Mouse (Mus musculus) midbrain, embryonic 10.5 days (tissue): ENCODE data around the gene Vps11. TPM values are rescaled to one million over a fixed set of nuclear protein-coding genes. Genes with fewer than 3 reads are reported as not detected.
"Not testable (repeated sequence)": the region's sequence is repeated elsewhere in the genome, so short reads cannot be mapped to it uniquely, and the experiment has no call there.

Source experiments
- DNase-seq: peaks from one replicate; pipeline ENCODE4 v3.0.0-alpha.2; 2017; ENCODE audit warnings: low spot score
- H3K27ac ChIP-seq: fragments of 300-500 bp; sonication (generic); replicated peaks from 2 replicates; pipeline ENCODE4 v1.5.1; 2016; ENCODE audit warnings: mild to moderate bottlenecking
- H3K27me3 ChIP-seq: fragments of 300-500 bp; sonication (generic); 2 replicates; pipeline ENCODE4 v1.6.1; 2016; ENCODE audit warnings: low read depth, mild to moderate bottlenecking; ENCODE audit not compliant: poor library complexity, severe bottlenecking
- H3K36me3 ChIP-seq: fragments of 300-500 bp; sonication (generic); 2 replicates; pipeline ENCODE4 v1.6.1; 2016; ENCODE audit warnings: mild to moderate bottlenecking, moderate library complexity
- H3K4me1 ChIP-seq: fragments of 300-500 bp; sonication (generic); 2 replicates; pipeline ENCODE4 v1.6.1; 2016
- H3K4me3 ChIP-seq: fragments of 300-500 bp; sonication (generic); 2 replicates; pipeline ENCODE4 v1.5.1; 2016; ENCODE audit warnings: mild to moderate bottlenecking, moderate library complexity
- H3K9me3 ChIP-seq: fragments of 300-500 bp; sonication (generic); replicated peaks from 2 replicates; pipeline ENCODE4 v1.6.1; 2016; ENCODE audit warnings: mild to moderate bottlenecking
- WGBS: fragments of 180-500 bp; shearing (Covaris S2); methylation state at CpG from one replicate; pipeline ENCODE4 v1.1.7; 2016; 5-methylcytosine and 5-hydroxymethylcytosine counted together
- polyA plus RNA-seq: library from polyadenylated mRNA; unstranded; fragments of >200 nt; fragmentation: Nextera tagmentation; extraction: Ambion mirVana; gene quantifications from 2 replicates; pipeline ENCODE4 v1.2.1, GENCODE M21; 2016

Vps11 gene
- polyA plus RNA-seq, 1 experiment from 2014 or later = 33.6 TPM

- peak overlapping the region; percentile 87 for H3K4me3 ChIP-seq
- H3K36me3 ChIP-seq = peaks cover 64% of the 10 kb centered on the region
- WGBS = 90% methylated on average over 5 of the region's 5 CpGs
- H3K4me1 ChIP-seq = peaks cover 35% of the 10 kb centered on the region
- no peaks in the 10 kb centered on the region for H3K9me3 ChIP-seq
- no peaks in the 10 kb centered on the region for H3K27me3 ChIP-seq
- peak overlapping the region; percentile 98; the same call in 1 of the 2 replicates for H3K27ac ChIP-seq
- no peak for DNase-seq
Measured at GRCm38 (mm10) chr9:44341487-44341886, 20.0 kb downstream of the Vps11 start.

GRCm38 (mm10) chr9:44338574-44338973, 22.9 kb downstream of the Vps11 start:
- 86% methylated on average over 5 of the region's 5 CpGs for WGBS
- peak overlapping the region; percentile 21; the same call in 1 of the 2 replicates for H3K4me3 ChIP-seq
- no peak overlapping the region for H3K27ac ChIP-seq
- H3K27me3 ChIP-seq = no peaks in the 10 kb centered on the region
- no peak for DNase-seq
- H3K9me3 ChIP-seq = peaks cover 4% of the 10 kb centered on the region; the same call in 1 of the 2 replicates
- H3K4me1 ChIP-seq = peaks cover 34% of the 10 kb centered on the region
- peaks cover 62% of the 10 kb centered on the region for H3K36me3 ChIP-seq

DNA sequence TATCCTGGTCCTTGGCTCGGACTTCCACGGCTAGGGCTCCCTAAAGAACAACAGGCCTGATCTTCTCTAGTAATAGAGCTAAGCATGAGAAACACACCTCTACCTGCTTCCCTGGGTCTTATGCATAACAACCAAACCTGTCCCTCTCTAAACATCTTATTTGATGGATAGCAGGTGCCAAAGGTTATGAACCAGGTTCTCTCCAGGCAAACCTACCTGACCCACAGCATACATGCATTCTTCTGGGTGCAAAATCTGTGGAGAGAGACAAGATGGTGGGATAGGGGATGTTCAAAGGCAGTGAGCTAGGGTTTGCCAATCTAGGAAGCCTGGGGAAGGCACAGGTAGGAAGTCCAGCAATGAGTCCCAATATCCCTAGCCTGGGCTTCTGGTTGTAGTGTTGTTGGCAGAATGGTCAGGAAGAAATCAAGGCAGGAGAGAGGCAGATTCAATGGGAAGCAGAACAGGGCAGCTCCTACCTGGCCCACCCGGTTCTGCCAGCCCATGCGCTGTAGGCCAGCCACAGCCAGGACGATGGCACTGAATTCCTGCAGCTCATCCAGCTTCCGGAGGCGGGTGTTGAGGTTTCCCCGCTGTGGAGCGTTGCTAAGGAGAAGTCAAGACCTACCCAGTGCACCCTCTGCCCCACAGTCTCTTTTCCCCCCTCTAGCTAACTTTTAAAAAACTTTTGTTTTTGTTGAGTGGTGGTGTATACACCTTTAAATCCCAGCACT, 23.9 kb downstream of the Vps11 start:
- Histone ChIP-seq H3K36me3 (peaks cover 71% of the 10 kb centered on the region), H3K4me3 (peak overlapping the region; percentile 94), H3K4me1 (peaks cover 24% of the 10 kb centered on the region), H3K9me3 (peaks cover 11% of the 10 kb centered on the region; the same call in 1 of the 2 replicates), H3K27me3 (no peaks in the 10 kb centered on the region), H3K27ac (0 out of 2 replicates have a peak overlapping the region, but pooled peaks have one; percentile 28)
- 76% methylated on average over 9 of the region's 9 CpGs for WGBS
- DNase-seq = no peak

GRCm38 (mm10) chr9:44336964-44337363, 24.5 kb downstream of the Vps11 start:
- peaks cover 19% of the 10 kb centered on the region for H3K4me1 ChIP-seq
- DNase-seq = no peak
- peak overlapping the region; percentile 94 for H3K4me3 ChIP-seq
- peaks cover 78% of the 10 kb centered on the region for H3K36me3 ChIP-seq
- no peaks in the 10 kb centered on the region for H3K27me3 ChIP-seq
- WGBS = 83% methylated on average over 3 of the region's 3 CpGs
- peaks cover 11% of the 10 kb centered on the region; the same call in 1 of the 2 replicates for H3K9me3 ChIP-seq
- no peak overlapping the region for H3K27ac ChIP-seq

- H3K27ac ChIP-seq = 0 out of 2 replicates have a peak overlapping the region, but pooled peaks have one; percentile 96
- not testable (repeated sequence) for H3K27me3 ChIP-seq, DNase-seq
- H3K9me3 ChIP-seq = peaks cover 11% of the 10 kb centered on the region; the same call in 1 of the 2 replicates
- H3K36me3 ChIP-seq = peaks cover 78% of the 10 kb centered on the region
- peaks cover 19% of the 10 kb centered on the region for H3K4me1 ChIP-seq
- 46% methylated on average over 4 of the region's 4 CpGs for WGBS
- peak overlapping the region; percentile 94 for H3K4me3 ChIP-seq
Measured at GRCm38 (mm10) chr9:44336513-44336912, 25.0 kb downstream of the Vps11 start.

GRCm38 (mm10) chr9:44336093-44336406, 25.4 kb downstream of the Vps11 start:
- peak overlapping the region; percentile 96 for H3K27ac ChIP-seq
- H3K4me1 ChIP-seq = peaks cover 19% of the 10 kb centered on the region
- H3K27me3 ChIP-seq = no peaks in the 10 kb centered on the region
- peaks cover 11% of the 10 kb centered on the region; the same call in 1 of the 2 replicates for H3K9me3 ChIP-seq
- DNase-seq = no peak
- WGBS = 3% methylated on average over 5 of the region's 5 CpGs
- H3K36me3 ChIP-seq = peaks cover 79% of the 10 kb centered on the region
- H3K4me3 ChIP-seq = peak overlapping the region; percentile 94

- peaks cover 11% of the 10 kb centered on the region; the same call in 1 of the 2 replicates for H3K9me3 ChIP-seq
- peaks cover 19% of the 10 kb centered on the region for H3K4me1 ChIP-seq
- peak overlapping the region; percentile 96 for H3K27ac ChIP-seq
- peak; percentile 71 for DNase-seq
- WGBS = under 1% methylated on average over 50 of the region's 50 CpGs
- peak overlapping the region; percentile 94 for H3K4me3 ChIP-seq
- no peaks in the 10 kb centered on the region for H3K27me3 ChIP-seq
- H3K36me3 ChIP-seq = peaks cover 79% of the 10 kb centered on the region
Measured at GRCm38 (mm10) chr9:44335331-44336092, 26.0 kb downstream of the Vps11 start.

GRCm38 (mm10) chr9:44334396-44335330, 26.8 kb downstream of the Vps11 start, which contains the start of gene H2afx:
TSS of gene H2afx (plus strand) at chr9:44334694.
- H3K36me3 ChIP-seq = peaks cover 80% of the 10 kb centered on the region
- H3K4me3 ChIP-seq = peak within 1 kb of the TSS; percentile 94
- DNase-seq = peak; percentile 99
- peaks cover 11% of the 10 kb centered on the region; the same call in 1 of the 2 replicates for H3K9me3 ChIP-seq
- WGBS = under 1% methylated on average over 91 of the region's 91 CpGs
- H3K27ac ChIP-seq = peak within 1 kb of the TSS; percentile 96
- H3K27me3 ChIP-seq = no peaks in the 10 kb centered on the region
- peaks cover 19% of the 10 kb centered on the region for H3K4me1 ChIP-seq

GRCm38 (mm10) chr9:44332918-44333638, 28.4 kb downstream of the Vps11 start:
- Histone ChIP-seq H3K4me3 (0 out of 2 replicates have a peak overlapping the region, but pooled peaks have one; percentile 16), H3K27ac (peak overlapping the region; percentile 96), H3K36me3 (peaks cover 80% of the 10 kb centered on the region)

GRCm38 (mm10) chr9:44330736-44331135, 30.7 kb downstream of the Vps11 start:
- H3K9me3 ChIP-seq = peaks cover 11% of the 10 kb centered on the region; the same call in 1 of the 2 replicates
- no peak overlapping the region for H3K27ac ChIP-seq
- H3K36me3 ChIP-seq = peaks cover 65% of the 10 kb centered on the region
- H3K4me3 ChIP-seq = no peak overlapping the region
- no peak for DNase-seq
- peaks cover 18% of the 10 kb centered on the region for H3K4me1 ChIP-seq
- no peaks in the 10 kb centered on the region for H3K27me3 ChIP-seq
- 95% methylated on average over 6 of the region's 6 CpGs for WGBS

More at GRCm38 (mm10) chr9:44332918-44333638, 28.4 kb downstream of the Vps11 start:
- Histone ChIP-seq H3K9me3 (peaks cover 11% of the 10 kb centered on the region; the same call in 1 of the 2 replicates), H3K4me1 (peaks cover 19% of the 10 kb centered on the region), H3K27me3 (no peaks in the 10 kb centered on the region)
- DNase-seq = no peak
- 95% methylated on average over 13 of the region's 13 CpGs for WGBS

DNA sequence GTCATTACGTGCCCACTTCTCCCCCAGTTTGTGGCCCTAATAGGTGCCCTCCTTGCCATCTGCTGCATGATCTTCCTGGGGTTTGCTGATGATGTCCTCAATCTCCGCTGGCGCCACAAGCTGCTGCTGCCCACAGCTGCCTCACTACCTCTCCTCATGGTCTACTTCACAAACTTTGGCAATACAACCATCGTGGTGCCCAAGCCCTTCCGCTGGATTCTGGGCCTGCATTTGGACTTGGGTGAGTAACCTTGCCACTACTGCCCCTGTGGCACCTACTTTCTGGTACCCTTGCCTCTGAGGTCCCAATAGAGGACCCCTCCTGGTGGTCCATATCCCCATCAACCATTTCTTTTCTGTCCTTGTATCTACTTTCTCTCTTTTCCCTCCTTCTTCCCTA, 33.5 kb downstream of the Vps11 start:
- H3K4me3 ChIP-seq = peak overlapping the region; percentile 78
- H3K27ac ChIP-seq = peak overlapping the region; percentile 96
- H3K27me3 ChIP-seq = no peaks in the 10 kb centered on the region
- H3K36me3 ChIP-seq = peaks cover 52% of the 10 kb centered on the region
- 0 out of 2 replicates have a peak, but pooled peaks cover 1% of the 10 kb centered on the region for H3K9me3 ChIP-seq
- 92% methylated on average over 5 of the region's 5 CpGs for WGBS
- peaks cover 24% of the 10 kb centered on the region for H3K4me1 ChIP-seq
- DNase-seq = no peak
